Mouse (Mus musculus) ovary, adult 18-20 months (tissue): Measurements from ENCODE around the gene Samd1.
"Not testable (repeated sequence)": the region's sequence is repeated elsewhere in the genome, so short reads cannot be mapped to it uniquely, and the experiment has no call there.

Experiments
- DNase-seq: peaks from one replicate; pipeline ENCODE4 v3.0.0; 2022; ENCODE audit warnings: low spot score, mixed read lengths

Gene Samd1

GRCm38 (mm10) chr8:83983222-83983621 is 14.2 kb upstream of the Samd1 start:
- DNase-seq, result not testable (repeated sequence)

- no peak for DNase-seq
Observed at GRCm38 (mm10) chr8:83989243-83989642, 8.2 kb upstream of the Samd1 start.

GRCm38 (mm10) chr8:83990170-83990569 is 7.3 kb upstream of the Samd1 start:
- no peak for DNase-seq

- DNase-seq, result no peak
Observed at GRCm38 (mm10) chr8:83992488-83992887, 5.0 kb upstream of the Samd1 start.

- no peak for DNase-seq
Observed at GRCm38 (mm10) chr8:83994030-83994429, 3.4 kb upstream of the Samd1 start.

- DNase-seq, result no peak
Observed at GRCm38 (mm10) chr8:83995973-83996372, 1.5 kb upstream of the Samd1 start.

- DNase-seq, result peak; percentile 86
Observed at GRCm38 (mm10) chr8:83996567-83997505, 636 bp upstream of the Samd1 start.

GRCm38 (mm10) chr8:83998231-83999056 is 972 bp downstream of the Samd1 start:
- DNase-seq, result no peak

GRCm38 (mm10) chr8:83999057-83999705 is 1.7 kb downstream of the Samd1 start:
- no peak for DNase-seq

- no peak for DNase-seq
Observed at GRCm38 (mm10) chr8:83999825-84000224, 2.4 kb downstream of the Samd1 start.

- DNase-seq, result no peak
Observed at GRCm38 (mm10) chr8:84001281-84002000, 4.0 kb downstream of the Samd1 start, which contains the start of gene 1700067K01Rik. 1700067K01Rik (plus strand) TSS chr8:84001502.

GRCm38 (mm10) chr8:84002957-84003611 is 5.6 kb downstream of the Samd1 start:
- DNase-seq, result no peak

GRCm38 (mm10) chr8:84003612-84004246 is 6.3 kb downstream of the Samd1 start:
- DNase-seq, result no peak

- DNase-seq, result peak; percentile 93
Observed at GRCm38 (mm10) chr8:84004533-84005201, 7.2 kb downstream of the Samd1 start.

- not testable (repeated sequence) for DNase-seq
Observed at GRCm38 (mm10) chr8:84005502-84005901, 8.0 kb downstream of the Samd1 start.

- DNase-seq, result no peak
Observed at GRCm38 (mm10) chr8:84008362-84008761, 10.9 kb downstream of the Samd1 start.

- DNase-seq, result peak; percentile 67
Observed at GRCm38 (mm10) chr8:84009876-84010275, 12.4 kb downstream of the Samd1 start.

GRCm38 (mm10) chr8:84010625-84011611 is 13.4 kb downstream of the Samd1 start:
- DNase-seq, result no peak
